Mouse (Mus musculus): Measurements from ENCODE around the gene Erich6b.

The Erich6b gene

DNA sequence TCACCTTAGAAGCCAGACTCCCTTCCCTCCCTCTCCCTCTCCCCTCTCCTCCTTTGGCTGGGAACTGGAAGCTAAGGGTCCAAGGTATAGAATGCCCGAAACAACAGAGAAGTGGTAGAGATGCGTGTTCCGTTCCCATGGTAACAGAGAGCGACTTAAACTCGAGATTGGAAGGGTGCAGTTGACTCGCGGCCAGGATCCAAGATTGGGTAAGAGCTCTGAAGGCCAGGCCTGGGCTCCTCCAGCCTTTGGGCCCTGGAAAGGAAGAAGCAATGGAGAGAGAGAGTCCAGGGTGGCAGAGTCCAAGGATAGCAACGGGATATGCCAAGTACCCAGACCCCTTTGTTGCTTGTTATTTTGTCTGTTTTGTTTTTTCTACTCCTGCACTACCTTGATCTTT is at the start of gene Erich6b:
Gene Erich6b, plus strand, starts transcription at position 180 of the 400 bp plus-strand sequence.
- DNase-seq (ENCODE audit: low spot score), result no peak

DNA sequence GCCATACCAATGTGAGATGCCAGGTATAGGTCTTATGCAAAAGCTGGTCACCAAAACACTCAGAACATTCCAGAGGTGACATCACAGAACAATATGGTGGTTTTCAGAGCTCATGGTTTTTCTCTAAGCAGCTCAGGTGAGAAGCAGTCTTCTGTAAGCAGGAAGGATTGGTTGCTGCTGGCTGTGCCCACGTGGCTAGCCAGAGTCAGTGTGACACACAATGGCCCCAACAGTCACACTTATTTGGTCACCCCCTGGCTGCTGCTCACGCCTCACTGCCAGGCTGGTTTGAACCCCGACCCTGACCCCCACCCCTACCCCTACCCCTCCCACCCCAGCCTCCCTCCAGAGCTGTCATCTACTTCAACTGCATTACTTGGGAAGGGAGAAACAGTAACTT is 49.1 kb upstream of the Erich6b start, which contains the start of gene Spert:
Gene Spert, minus strand, starts transcription at position 139 of the 400 bp plus-strand sequence.
- DNase-seq (ENCODE audit: low spot score), result no peak

GRCm38 (mm10) chr14:75609176-75609575 is 32.9 kb upstream of the Erich6b start:
- DNase-seq (ENCODE audit: low spot score), result no peak

DNA sequence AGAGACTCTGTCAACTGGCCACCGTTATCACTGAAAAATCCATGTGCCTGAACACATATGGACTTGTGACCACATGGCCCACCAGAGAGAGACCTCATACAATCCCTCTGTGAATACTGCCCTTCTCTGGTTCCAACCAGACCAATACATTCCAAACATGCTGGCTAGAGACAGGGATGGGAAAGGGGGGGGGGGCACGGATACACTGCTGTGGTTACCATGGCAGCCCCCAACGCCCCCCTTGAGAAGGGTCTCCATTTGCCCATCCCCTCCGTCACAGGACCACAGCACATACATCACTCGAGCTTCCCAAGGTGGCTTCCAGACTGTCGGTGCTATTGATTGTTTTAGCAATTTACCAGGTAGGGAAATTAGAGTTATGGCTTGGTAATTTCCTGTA is 25.7 kb upstream of the Erich6b start:
- no peak for DNase-seq (ENCODE audit: low spot score)

DNA sequence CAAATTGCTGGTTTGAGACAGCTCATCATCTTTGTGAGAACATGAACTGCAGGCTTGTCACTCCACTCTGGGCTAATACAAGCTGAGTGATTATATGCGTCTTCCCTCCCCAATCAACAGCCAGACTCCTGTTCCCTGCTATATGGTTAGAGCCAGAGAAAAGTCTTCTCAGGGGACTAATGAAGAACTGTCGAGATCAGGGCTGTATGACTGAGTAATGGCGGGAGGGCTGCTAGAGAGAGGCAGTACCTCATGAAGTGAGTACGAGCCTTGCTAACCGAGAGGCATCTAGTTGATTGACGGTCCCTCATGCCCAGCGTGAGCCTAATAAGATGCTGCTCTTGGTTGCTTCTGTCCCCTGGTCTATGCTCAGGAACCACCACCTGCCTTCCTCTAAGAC is 19.1 kb upstream of the Erich6b start:
- no peak for DNase-seq (ENCODE audit: low spot score)

DNA sequence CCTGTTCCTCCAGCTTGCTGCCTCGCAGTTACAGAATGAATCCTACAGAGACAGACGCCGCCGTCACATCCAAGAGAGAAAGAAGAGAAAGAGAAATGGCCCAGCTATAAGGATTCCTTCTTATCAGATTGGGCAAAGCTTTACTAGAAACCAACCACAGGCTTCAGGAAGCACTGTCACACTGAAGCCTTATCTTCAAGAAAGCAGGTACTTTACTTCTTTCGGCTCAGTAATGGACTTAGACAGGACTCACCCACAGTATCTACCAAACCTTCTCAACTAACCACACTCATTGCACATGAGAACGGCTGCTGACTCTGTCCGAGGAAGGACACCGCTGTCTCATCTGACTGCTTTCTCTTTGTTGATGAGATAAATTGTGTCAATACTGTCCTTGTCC is 13.2 kb upstream of the Erich6b start:
- DNase-seq (ENCODE audit: low spot score), result no peak

DNA sequence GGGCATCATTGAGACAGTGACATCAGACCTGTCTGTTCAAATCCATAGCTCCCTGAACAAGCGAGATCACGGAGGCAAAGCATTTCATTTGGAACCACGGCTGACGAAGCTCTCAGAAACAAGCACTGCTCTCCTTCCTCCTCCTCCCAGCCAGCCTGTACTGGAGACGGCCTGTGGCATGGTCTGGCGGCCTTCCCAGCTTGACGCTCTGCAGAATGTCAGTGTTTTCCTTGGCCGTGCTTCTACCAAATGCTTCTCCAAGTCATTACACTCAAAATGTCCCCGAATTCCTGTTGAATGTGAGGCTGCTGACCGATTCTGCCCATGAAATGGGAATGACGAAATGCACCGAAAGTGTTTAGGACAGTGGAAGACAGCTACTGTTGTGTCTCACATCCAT is 6.7 kb upstream of the Erich6b start:
- DNase-seq (ENCODE audit: low spot score), result no peak

GRCm38 (mm10) chr14:75636107-75636506 is 6.0 kb upstream of the Erich6b start:
- peak; percentile 38 for DNase-seq (ENCODE audit: low spot score)

- DNase-seq (ENCODE audit: low spot score), result no peak
These were observed 4.4 kb upstream of the Erich6b start for GRCm38 (mm10) chr14:75637641-75638040.

- DNase-seq (ENCODE audit: low spot score), result peak; percentile 59
These were observed 1.2 kb upstream of the Erich6b start for GRCm38 (mm10) chr14:75640846-75641245.

- peak; percentile 29 for DNase-seq (ENCODE audit: low spot score)
These were observed 690 bp upstream of the Erich6b start for GRCm38 (mm10) chr14:75641369-75641768.

GRCm38 (mm10) chr14:75645461-75645860 is 3.4 kb downstream of the Erich6b start:
- no peak for DNase-seq (ENCODE audit: low spot score)

- DNase-seq (ENCODE audit: low spot score), result no peak
These were observed 4.0 kb downstream of the Erich6b start for GRCm38 (mm10) chr14:75646060-75646459.

DNA sequence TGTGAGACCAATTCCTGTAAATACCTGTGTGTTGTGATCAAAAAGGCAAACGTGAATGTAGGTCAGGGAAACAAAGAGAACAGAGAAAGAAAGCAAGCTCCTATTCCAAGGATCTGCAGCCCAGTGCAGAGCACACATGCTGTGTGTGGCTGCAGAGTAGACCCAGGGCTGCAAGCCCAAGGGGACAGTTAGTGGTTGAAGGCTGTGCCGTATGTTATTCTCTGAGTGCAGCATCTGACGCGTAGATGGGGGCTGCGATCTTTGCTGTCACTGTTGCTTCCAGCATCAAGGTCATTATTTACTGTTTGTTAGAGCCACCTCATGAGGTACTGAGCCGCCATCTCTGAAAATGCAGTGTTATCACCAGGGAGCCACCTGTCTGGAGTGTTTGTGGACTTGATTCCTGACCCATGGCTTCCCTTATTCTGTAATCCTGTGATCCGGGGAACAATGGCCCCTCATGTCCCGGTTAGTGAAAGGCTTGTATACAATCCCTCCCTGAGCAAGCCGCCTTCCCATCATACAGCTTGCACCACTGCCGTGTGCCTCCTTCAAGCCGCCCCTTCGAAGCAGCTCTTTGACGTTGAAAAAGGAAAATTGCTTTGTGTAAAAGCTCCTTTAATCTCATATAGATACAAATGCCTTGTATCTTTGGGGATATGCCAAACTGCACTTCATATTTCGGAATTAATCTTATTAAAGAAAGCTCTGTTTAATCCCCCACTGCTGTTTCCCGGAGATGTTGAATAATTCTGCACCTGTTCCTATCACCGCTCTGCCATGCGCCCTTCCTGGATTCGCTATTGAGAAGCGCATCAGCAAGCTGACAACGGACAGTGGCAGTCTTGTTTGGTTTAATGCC is 5.1 kb downstream of the Erich6b start:
- DNase-seq (ENCODE audit: low spot score), result no peak

GRCm38 (mm10) chr14:75660936-75661335 is 18.9 kb downstream of the Erich6b start:
- no peak for DNase-seq (ENCODE audit: low spot score)

GRCm38 (mm10) chr14:75661548-75661947 is 19.5 kb downstream of the Erich6b start:
- DNase-seq (ENCODE audit: low spot score), result no peak

DNA sequence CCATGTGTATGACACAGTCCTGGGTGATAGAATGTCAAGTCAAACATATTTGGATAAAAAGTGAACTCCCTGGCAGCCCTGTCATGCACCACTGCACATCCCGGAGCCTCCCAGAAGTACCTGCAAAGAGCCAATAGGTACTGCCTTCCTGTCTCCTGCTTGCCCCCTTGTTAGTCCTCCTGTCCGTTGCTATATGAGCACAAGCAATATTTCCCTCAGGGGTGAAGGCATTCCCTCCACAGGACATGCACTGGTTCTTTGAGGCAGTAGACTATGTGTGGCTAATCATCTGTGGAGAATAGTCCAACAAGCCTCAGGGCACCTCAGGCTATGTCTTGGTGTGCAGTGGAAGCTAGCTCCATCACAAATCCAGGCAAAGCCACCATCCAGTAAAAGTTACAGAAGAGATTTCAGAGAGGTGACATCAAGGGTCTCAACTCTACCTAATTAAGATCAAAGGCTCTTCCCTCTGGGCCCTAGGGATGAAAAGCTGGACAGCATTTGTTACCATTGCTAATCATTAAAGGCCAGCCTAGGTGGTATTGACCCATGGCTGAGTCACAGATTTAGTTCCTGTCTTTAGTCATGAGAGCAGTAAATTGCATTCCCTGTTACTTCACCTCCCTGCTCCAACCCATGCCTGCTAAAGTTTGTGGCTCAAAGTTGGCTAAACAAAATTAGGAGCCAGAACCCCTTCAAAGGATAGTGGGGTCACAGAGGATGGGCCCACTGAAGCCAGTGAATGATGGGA is 23.5 kb downstream of the Erich6b start:
- no peak for DNase-seq (ENCODE audit: low spot score)

- no peak for DNase-seq (ENCODE audit: low spot score)
These were observed 27.1 kb downstream of the Erich6b start for GRCm38 (mm10) chr14:75669085-75669645.

- DNase-seq (ENCODE audit: low spot score), result no peak
These were observed 34.3 kb downstream of the Erich6b start for GRCm38 (mm10) chr14:75676316-75676715.

- no peak for DNase-seq (ENCODE audit: low spot score)
These were observed 48.4 kb downstream of the Erich6b start for GRCm38 (mm10) chr14:75690428-75690827.

GRCm38 (mm10) chr14:75696096-75696495 is 54.0 kb downstream of the Erich6b start:
- DNase-seq (ENCODE audit: low spot score), result no peak

DNA sequence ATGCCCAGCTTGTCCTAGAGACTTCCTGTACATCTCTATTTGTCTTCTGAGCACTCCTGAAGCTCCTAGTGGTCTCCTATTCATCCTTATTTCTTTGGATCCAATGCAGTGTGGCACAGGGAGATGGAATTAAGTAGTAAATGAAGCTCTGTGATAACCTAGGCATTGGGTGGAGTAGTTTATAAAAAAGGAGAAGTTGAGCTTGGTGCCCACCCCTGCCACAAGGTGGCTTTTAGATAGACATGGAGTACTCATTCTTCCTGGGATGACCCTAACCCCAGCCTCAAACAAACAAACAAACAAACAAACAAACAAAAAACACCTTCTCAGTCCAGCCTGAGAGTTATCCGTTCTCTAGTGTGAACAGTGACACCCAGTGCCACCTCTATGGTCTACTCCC is 55.9 kb downstream of the Erich6b start:
- DNase-seq (ENCODE audit: low spot score), result no peak

GRCm38 (mm10) chr14:75706647-75707046 is 64.6 kb downstream of the Erich6b start:
- DNase-seq (ENCODE audit: low spot score), result no peak

All from embryo, embryonic 10.5 days (tissue).